In genomic region chr7:79210376-79211215, GRCm38 (mm10) we compare ENCODE assay signal across 12 mouse cellular contexts.
A peak's percentile ranks its signal among the peaks of the same experiment; 100 is the strongest.
DNase-seq lines count a peak whose midpoint lies in the region; ATAC-seq and TF ChIP-seq lines count a peak whose summit lies in the region.
"Had no signal": no experiment of that assay in that cellular context is flagged by ENCODE, and none has a peak within 500 bp of the region (broad histone marks: within the 10 kb centered on the region; RNA-seq: fewer than 3 reads in every experiment).

No protein-coding gene starts in this region.

- no peaks in the 10 kb centered on the region for H3K27me3 ChIP-seq in heart, embryonic 11.5 days (ENCODE audit: control insufficient read depth, insufficient read depth, low read length)
- no peaks in the 10 kb centered on the region for H3K27me3 ChIP-seq in lung, embryonic 14.5 days (ENCODE audit: insufficient read depth, low read length)
- no peaks in the 10 kb centered on the region for H3K27me3 ChIP-seq in embryonic facial prominence, embryonic 14.5 days (replicated peaks; ENCODE audit: control insufficient read depth, insufficient read depth, low read length)
- no peaks in the 10 kb centered on the region for H3K27me3 ChIP-seq in stomach, embryonic 14.5 days (ENCODE audit: control insufficient read depth, insufficient read depth, low read length)
- H3K27me3 ChIP-seq: embryonic facial prominence, embryonic 15.5 days had no signal

- no peak for DNase-seq in heart, postnatal 4 days
- DNase-seq in lung, embryonic 14.5 days, result peak; percentile 37
- DNase-seq in lung, adult 18-20 months, result no peak
- DNase-seq in embryonic facial prominence, embryonic 14.5 days (ENCODE audit: low spot score), result peak; percentile 20
- DNase-seq in gastrocnemius, postnatal 14 days, result no peak
- no peak for DNase-seq in B cell, adult 2 months
- DNase-seq: cerebellum, adult 9-11 months; gastrocnemius, adult 2 months; spleen, adult 18-20 months had no signal

- H3K4me3 ChIP-seq in heart, embryonic 11.5 days (ENCODE audit: low read depth, low read length), result no peak overlapping the region
- no peak overlapping the region for H3K4me3 ChIP-seq in lung, embryonic 14.5 days (ENCODE audit: low read depth, low read length)
- no peak overlapping the region for H3K4me3 ChIP-seq in embryonic facial prominence, embryonic 14.5 days (ENCODE audit: low read depth, low read length)
- H3K4me3 ChIP-seq in stomach, embryonic 14.5 days (ENCODE audit: low read depth, low read length), result no peak overlapping the region
- H3K4me3 ChIP-seq: embryonic facial prominence, embryonic 15.5 days; gastrocnemius, adult 2 months had no signal

- H3K27ac ChIP-seq in heart, embryonic 11.5 days (ENCODE audit: low read depth, low read length), result no peak overlapping the region
- peak overlapping the region; percentile 80 for H3K27ac ChIP-seq in lung, embryonic 14.5 days (ENCODE audit: low read depth)
- no peak overlapping the region for H3K27ac ChIP-seq in embryonic facial prominence, embryonic 14.5 days (replicated peaks; ENCODE audit: low read depth, low read length)
- H3K27ac ChIP-seq in stomach, embryonic 14.5 days (ENCODE audit: low read length), result peak overlapping the region; percentile 69
- H3K27ac ChIP-seq: embryonic facial prominence, embryonic 15.5 days; gastrocnemius, adult 2 months had no signal

- no peak for ATAC-seq in heart, embryonic 11.5 days (replicated peaks; ENCODE audit: insufficient number of reproducible peaks, low FRiP score, low TSS enrichment)
- ATAC-seq in lung, embryonic 14.5 days (ENCODE audit: insufficient read depth), result no peak
- ATAC-seq in embryonic facial prominence, embryonic 14.5 days (ENCODE audit: low read depth), result peak; percentile 32; the same call in 1 of the 2 replicates
- ATAC-seq in stomach, embryonic 14.5 days (ENCODE audit: insufficient number of reproducible peaks, insufficient read depth, low FRiP score, low read depth), result no peak

- H3K4me2 ChIP-seq in heart, embryonic 11.5 days, result peak overlapping the region; percentile 50
- peak overlapping the region; percentile 43; the same call in 1 of the 2 replicates for H3K4me2 ChIP-seq in lung, embryonic 14.5 days
- H3K4me2 ChIP-seq in embryonic facial prominence, embryonic 14.5 days (ENCODE audit: low read depth, low read length), result no peak overlapping the region
- peak overlapping the region; percentile 23; the same call in 1 of the 2 replicates for H3K4me2 ChIP-seq in stomach, embryonic 14.5 days (replicated peaks; ENCODE audit: low read depth, low read length)
- H3K4me2 ChIP-seq: embryonic facial prominence, embryonic 15.5 days had no signal

- H3K4me1 ChIP-seq in heart, embryonic 11.5 days (ENCODE audit: control insufficient read depth, insufficient read depth, low read length), result peaks cover 6% of the 10 kb centered on the region
- H3K4me1 ChIP-seq in lung, embryonic 14.5 days (ENCODE audit: insufficient read depth), result peaks cover 27% of the 10 kb centered on the region
- peaks cover 7% of the 10 kb centered on the region for H3K4me1 ChIP-seq in embryonic facial prominence, embryonic 14.5 days (ENCODE audit: control insufficient read depth, insufficient read depth, low read length)
- peaks cover 22% of the 10 kb centered on the region for H3K4me1 ChIP-seq in stomach, embryonic 14.5 days (ENCODE audit: control insufficient read depth, insufficient read depth, low read length)

- no peak overlapping the region for H3K9ac ChIP-seq in heart, embryonic 11.5 days (ENCODE audit: low read depth, low read length)
- H3K9ac ChIP-seq in lung, embryonic 14.5 days, result no peak overlapping the region
- H3K9ac ChIP-seq in embryonic facial prominence, embryonic 14.5 days (ENCODE audit: low read depth, low read length), result no peak overlapping the region
- no peak overlapping the region for H3K9ac ChIP-seq in stomach, embryonic 14.5 days (replicated peaks; ENCODE audit: low read depth, low read length)
- H3K9ac ChIP-seq: embryonic facial prominence, embryonic 15.5 days had no signal

- TF ChIP-seq CTCF in lung, embryonic 14.5 days (IDR thresholded peaks at IDR 0.05; ENCODE audit: low read depth), result peak; percentile 31

- intact Hi-C loops in gastrocnemius, postnatal 14 days (cut with DNase I; ENCODE audit: low total_unique reads), result no loop called here

- 87% methylated on average over 2 of the region's 2 CpGs for WGBS in heart, embryonic 11.5 days (ENCODE audit: insufficient replicate concordance)
- WGBS in lung, embryonic 14.5 days, result 80% methylated on average over 2 of the region's 2 CpGs
- 89% methylated on average over 2 of the region's 2 CpGs for WGBS in embryonic facial prominence, embryonic 14.5 days
- 87% methylated on average over 2 of the region's 2 CpGs for WGBS in stomach, embryonic 14.5 days

- no peaks in the 10 kb centered on the region for H3K9me3 ChIP-seq in heart, embryonic 11.5 days (replicated peaks; ENCODE audit: control insufficient read depth, low read length)
- no peaks in the 10 kb centered on the region for H3K9me3 ChIP-seq in lung, embryonic 14.5 days (ENCODE audit: low read depth, low read length)
- no peaks in the 10 kb centered on the region for H3K9me3 ChIP-seq in embryonic facial prominence, embryonic 14.5 days (ENCODE audit: control insufficient read depth, low read length)
- no peaks in the 10 kb centered on the region for H3K9me3 ChIP-seq in stomach, embryonic 14.5 days (ENCODE audit: control insufficient read depth, low read depth, low read length)
- H3K9me3 ChIP-seq: embryonic facial prominence, embryonic 15.5 days had no signal

- H3K36me3 ChIP-seq in heart, embryonic 11.5 days (ENCODE audit: control insufficient read depth, insufficient read depth, low read length), result no peaks in the 10 kb centered on the region
- H3K36me3 ChIP-seq in lung, embryonic 14.5 days (ENCODE audit: insufficient read depth), result no peaks in the 10 kb centered on the region
- H3K36me3 ChIP-seq in embryonic facial prominence, embryonic 14.5 days (ENCODE audit: control insufficient read depth, insufficient read depth, low read length), result no peaks in the 10 kb centered on the region
- H3K36me3 ChIP-seq in stomach, embryonic 14.5 days (ENCODE audit: control insufficient read depth, insufficient read depth, low read length), result no peaks in the 10 kb centered on the region
- H3K36me3 ChIP-seq: embryonic facial prominence, embryonic 15.5 days had no signal

Comparison
In these comparisons a context has a peak if more than half of its experiments do, and no peak if none do; other contexts are left out.
1. DNase-seq: peak in lung, embryonic 14.5 days (single experiment) and embryonic facial prominence, embryonic 14.5 days (single experiment); none in heart, postnatal 4 days (single experiment), lung, adult 18-20 months (0 of 2), gastrocnemius, postnatal 14 days (single experiment) and B cell, adult 2 months (0 of 2).
2. H3K27ac ChIP-seq: peak in lung, embryonic 14.5 days (single experiment) and stomach, embryonic 14.5 days (single experiment); none in heart, embryonic 11.5 days (single experiment) and embryonic facial prominence, embryonic 14.5 days (single experiment).